Mouse (Mus musculus): ENCODE data around the gene Map4. TPM values are rescaled to one million over a fixed set of nuclear protein-coding genes. Genes with fewer than 3 reads are reported as not detected.
"Not testable (repeated sequence)": the region's sequence is repeated elsewhere in the genome, so short reads cannot be mapped to it uniquely, and the experiment has no call there.

Map4 gene
- total RNA-seq, 2 experiments from 2014 or later = 625 to 628 TPM

GRCm38 (mm10) chr9:110121424-110121823 lies 190.2 kb downstream of the Map4 start:
- no peak for DNase-seq (ENCODE audit: low spot score in 2 of 2)

- no peak for DNase-seq (ENCODE audit: low spot score in 2 of 2)
Measured at GRCm38 (mm10) chr9:110123322-110123721, 192.1 kb downstream of the Map4 start.

GRCm38 (mm10) chr9:110124008-110124540 lies 192.8 kb downstream of the Map4 start:
- not testable (repeated sequence) for DNase-seq (ENCODE audit: low spot score in 2 of 2)

- no peak for DNase-seq (ENCODE audit: low spot score in 2 of 2)
Measured at GRCm38 (mm10) chr9:110130896-110131524, 199.8 kb downstream of the Map4 start.

GRCm38 (mm10) chr9:110131525-110132197 lies 200.4 kb downstream of the Map4 start:
- peak; percentile 98 to 99 for DNase-seq (ENCODE audit: low spot score in 2 of 2)

GRCm38 (mm10) chr9:110132201-110132605 lies 200.9 kb downstream of the Map4 start:
- DNase-seq (ENCODE audit: low spot score in 2 of 2) = no peak

GRCm38 (mm10) chr9:110132921-110133320 lies 201.7 kb downstream of the Map4 start:
- no peak for DNase-seq (ENCODE audit: low spot score in 2 of 2)

Small RNA genes lying within 50 kb of the gene (microRNA-seq; reads per million reads assigned to microRNA genes)
- gene Mir7089 = 0 to 0.28 reads per million in 2 experiments

Other genes with a start within 250 kb of the Map4 start
- gene Fbxw18, start 228.8 kb upstream of the Map4 start, total RNA-seq (2021) = not detected
- gene Fbxw26, start 185.4 kb upstream of the Map4 start, total RNA-seq (2021) = not detected
- not detected for gene Fbxw27, start 140.8 kb upstream of the Map4 start, total RNA-seq (2021)
- 10 to 100 TPM; 41.9 to 48.8 TPM for gene Spink8, start 119.2 kb upstream of the Map4 start, total RNA-seq (2021)
- 10 to 100 TPM in 1 of 2 experiments, 1 to 10 TPM in 1; 9.1 to 10.6 TPM for gene Nme6, start 98.7 kb upstream of the Map4 start, total RNA-seq (2021)
- not detected for gene Camp, start 81.8 kb upstream of the Map4 start, total RNA-seq (2021)
- 1 to 10 TPM; 5.1 to 6.5 TPM for gene Cdc25a, start 55.9 kb upstream of the Map4 start, total RNA-seq (2021)
- gene Smarcc1, start 186.2 kb downstream of the Map4 start, total RNA-seq (2021) = 10 to 100 TPM; 65.2 to 65.5 TPM
- 100 to 1,000 TPM; 129 to 150 TPM for gene Dhx30, start 186.4 kb downstream of the Map4 start, total RNA-seq (2021)